Mouse (Mus musculus) heart, embryonic 16.5 days (tissue): ENCODE measurements around the gene Pde11a. TPM values are rescaled to one million over a fixed set of nuclear protein-coding genes. Genes with fewer than 3 reads are reported as not detected.

Experiments used
- ATAC-seq: fragments of 200-750 bp; cut with Nextera tagmentation; replicated peaks from 2 replicates; pipeline ENCODE4 v1.8.0; 2017; ENCODE audit warnings: moderate number of reproducible peaks; ENCODE audit not compliant: insufficient read depth, low FRiP score; ENCODE audit errors: extremely low read depth
- H3K27ac ChIP-seq: fragments of 300-500 bp; sonication (generic); 2 replicates; pipeline ENCODE4 v1.5.1; 2014; ENCODE audit warnings: mild to moderate bottlenecking, low read length, control low read depth, moderate library complexity
- H3K27me3 ChIP-seq: fragments of 300-500 bp; sonication (generic); 2 replicates; pipeline ENCODE4 v1.6.1; 2014; ENCODE audit warnings: low read length, mixed read lengths; ENCODE audit not compliant: control insufficient read depth, insufficient read depth
- H3K36me3 ChIP-seq: fragments of 300-500 bp; sonication (generic); 2 replicates; pipeline ENCODE4 v1.6.1; 2014; ENCODE audit not compliant: control insufficient read depth, insufficient read depth
- H3K4me1 ChIP-seq: fragments of 300-500 bp; sonication (generic); 2 replicates; pipeline ENCODE4 v1.6.1; 2014; ENCODE audit warnings: low read length, mixed read lengths; ENCODE audit not compliant: control insufficient read depth, insufficient read depth
- H3K4me2 ChIP-seq: fragments of 300-500 bp; sonication (generic); 2 replicates; pipeline ENCODE4 v1.6.1; 2014; ENCODE audit warnings: low read depth, mild to moderate bottlenecking, control low read depth, low read length
- H3K4me3 ChIP-seq: fragments of 300-500 bp; sonication (generic); 2 replicates; pipeline ENCODE4 v1.5.1; 2014; ENCODE audit warnings: mild to moderate bottlenecking, control low read depth, low read length
- H3K9ac ChIP-seq: fragments of 300-500 bp; sonication (generic); 2 replicates; pipeline ENCODE4 v1.6.1; 2014; ENCODE audit warnings: low read length, control low read depth
- H3K9me3 ChIP-seq: fragments of 300-500 bp; sonication (generic); replicated peaks from 2 replicates; pipeline ENCODE4 v1.6.1; 2016; ENCODE audit warnings: low read length; ENCODE audit not compliant: control insufficient read depth
- WGBS: fragments of 180-500 bp; shearing (Covaris S2); extraction: QIAGEN DNeasy Blood & Tissue Kit; methylation state at CpG from one replicate; pipeline ENCODE4 v1.1.7; 2014; 5-methylcytosine and 5-hydroxymethylcytosine counted together
- polyA plus RNA-seq: library from polyadenylated mRNA; unstranded; fragments of >200 nt; fragmentation: Nextera tagmentation; extraction: Ambion mirVana; gene quantifications from 2 replicates; pipeline ENCODE4 v1.2.1, GENCODE M21; 2015

Pde11a gene
- polyA plus RNA-seq, 1 experiment from 2014 or later, result 0.11 TPM

GRCm38 (mm10) chr2:76081991-76082390 lies 256.6 kb downstream of the Pde11a start:
- H3K36me3 ChIP-seq, result no peaks in the 10 kb centered on the region
- no peak overlapping the region for H3K27ac ChIP-seq
- H3K9me3 ChIP-seq, result no peaks in the 10 kb centered on the region
- no peak overlapping the region for H3K4me2 ChIP-seq
- no peaks in the 10 kb centered on the region for H3K27me3 ChIP-seq
- H3K9ac ChIP-seq, result no peak overlapping the region
- no peak overlapping the region for H3K4me3 ChIP-seq
- WGBS, result 44% methylated on average over 5 of the region's 5 CpGs
- no peak for ATAC-seq
- H3K4me1 ChIP-seq, result peaks cover 9% of the 10 kb centered on the region

- no peaks in the 10 kb centered on the region for H3K27me3 ChIP-seq
- WGBS, result 79% methylated on average over 3 of the region's 3 CpGs
- H3K4me2 ChIP-seq, result no peak overlapping the region
- no peaks in the 10 kb centered on the region for H3K36me3 ChIP-seq
- no peak for ATAC-seq
- H3K9me3 ChIP-seq, result no peaks in the 10 kb centered on the region
- H3K4me1 ChIP-seq, result peaks cover 9% of the 10 kb centered on the region; the same call in 1 of the 2 replicates
- H3K27ac ChIP-seq, result no peak overlapping the region
- no peak overlapping the region for H3K9ac ChIP-seq
- H3K4me3 ChIP-seq, result no peak overlapping the region
Measured at GRCm38 (mm10) chr2:76080549-76080948, 258.0 kb downstream of the Pde11a start.

- H3K9me3 ChIP-seq, result no peaks in the 10 kb centered on the region
- ATAC-seq, result no peak
- no peaks in the 10 kb centered on the region for H3K4me1 ChIP-seq
- no peak overlapping the region for H3K27ac ChIP-seq
- no peak overlapping the region for H3K4me3 ChIP-seq
- H3K27me3 ChIP-seq, result no peaks in the 10 kb centered on the region
- H3K9ac ChIP-seq, result no peak overlapping the region
- no peaks in the 10 kb centered on the region for H3K36me3 ChIP-seq
- WGBS, result 74% methylated on average over 2 of the region's 2 CpGs
- no peak overlapping the region for H3K4me2 ChIP-seq
Measured at GRCm38 (mm10) chr2:76076838-76077237, 261.7 kb downstream of the Pde11a start.

GRCm38 (mm10) chr2:76076047-76076446 lies 262.5 kb downstream of the Pde11a start:
- no peaks in the 10 kb centered on the region for H3K27me3 ChIP-seq
- no peaks in the 10 kb centered on the region for H3K36me3 ChIP-seq
- H3K4me3 ChIP-seq, result no peak overlapping the region
- H3K4me1 ChIP-seq, result no peaks in the 10 kb centered on the region
- ATAC-seq, result no peak
- 90% methylated on average over 4 of the region's 4 CpGs for WGBS
- H3K9me3 ChIP-seq, result no peaks in the 10 kb centered on the region
- H3K9ac ChIP-seq, result no peak overlapping the region
- no peak overlapping the region for H3K4me2 ChIP-seq
- no peak overlapping the region for H3K27ac ChIP-seq

GRCm38 (mm10) chr2:76073079-76073478 lies 265.5 kb downstream of the Pde11a start:
- Histone ChIP-seq H3K4me1 (peaks cover 7% of the 10 kb centered on the region; the same call in 1 of the 2 replicates), H3K4me2 (no peak overlapping the region), H3K27ac (no peak overlapping the region), H3K27me3 (no peaks in the 10 kb centered on the region), H3K4me3 (no peak overlapping the region), H3K9ac (no peak overlapping the region), H3K9me3 (no peaks in the 10 kb centered on the region), H3K36me3 (no peaks in the 10 kb centered on the region)
- WGBS, result 40% methylated on average over 6 of the region's 6 CpGs
- ATAC-seq, result no peak

- Histone ChIP-seq H3K9me3 (no peaks in the 10 kb centered on the region), H3K27me3 (no peaks in the 10 kb centered on the region), H3K27ac (peak overlapping the region; percentile 79), H3K4me1 (peaks cover 7% of the 10 kb centered on the region; the same call in 1 of the 2 replicates), H3K4me2 (peak overlapping the region; percentile 67), H3K36me3 (no peaks in the 10 kb centered on the region), H3K4me3 (peak overlapping the region; percentile 59), H3K9ac (peak overlapping the region; percentile 62)
- WGBS, result 3% methylated on average over 19 of the region's 19 CpGs
- peak; percentile 92 for ATAC-seq
Measured at GRCm38 (mm10) chr2:76070432-76071306, 267.9 kb downstream of the Pde11a start.

GRCm38 (mm10) chr2:76069238-76069637 lies 269.3 kb downstream of the Pde11a start:
- no peak overlapping the region for H3K27ac ChIP-seq
- no peak for ATAC-seq

GRCm38 (mm10) chr2:76068155-76068554 lies 270.4 kb downstream of the Pde11a start:
- no peaks in the 10 kb centered on the region for H3K36me3 ChIP-seq
- H3K9me3 ChIP-seq, result no peaks in the 10 kb centered on the region
- H3K27ac ChIP-seq, result no peak overlapping the region
- H3K9ac ChIP-seq, result no peak overlapping the region
- H3K4me1 ChIP-seq, result peaks cover 7% of the 10 kb centered on the region; the same call in 1 of the 2 replicates
- 90% methylated on average over 10 of the region's 10 CpGs for WGBS
- H3K4me3 ChIP-seq, result no peak overlapping the region
- no peaks in the 10 kb centered on the region for H3K27me3 ChIP-seq
- ATAC-seq, result no peak
- H3K4me2 ChIP-seq, result no peak overlapping the region

More at GRCm38 (mm10) chr2:76069238-76069637, 269.3 kb downstream of the Pde11a start:
- Histone ChIP-seq H3K36me3 (no peaks in the 10 kb centered on the region), H3K27me3 (no peaks in the 10 kb centered on the region), H3K4me2 (peak overlapping the region; percentile 67), H3K9ac (no peak overlapping the region), H3K9me3 (no peaks in the 10 kb centered on the region), H3K4me3 (peak overlapping the region; percentile 29), H3K4me1 (peaks cover 7% of the 10 kb centered on the region; the same call in 1 of the 2 replicates)
- 39% methylated on average over 13 of the region's 13 CpGs for WGBS

GRCm38 (mm10) chr2:76067144-76067543 lies 271.4 kb downstream of the Pde11a start:
- no peak overlapping the region for H3K9ac ChIP-seq
- H3K9me3 ChIP-seq, result no peaks in the 10 kb centered on the region
- 57% methylated on average over 4 of the region's 4 CpGs for whole genome bisulfite sequencing
- no peak for ATAC-seq
- H3K4me3 ChIP-seq, result no peak overlapping the region
- H3K27me3 ChIP-seq, result no peaks in the 10 kb centered on the region
- no peak overlapping the region for H3K27ac ChIP-seq
- H3K4me2 ChIP-seq, result no peak overlapping the region
- peaks cover 7% of the 10 kb centered on the region; the same call in 1 of the 2 replicates for H3K4me1 ChIP-seq
- H3K36me3 ChIP-seq, result no peaks in the 10 kb centered on the region
